Mouse (Mus musculus) kidney, postnatal 36 days (tissue): ENCODE measurements around the gene 4921509C19Rik.
"Not testable (repeated sequence)": the region's sequence is repeated elsewhere in the genome, so short reads cannot be mapped to it uniquely, and the experiment has no call there.

Experiments
- DNase-seq, 2 experiments: peaks; one replicate each; pipeline ENCODE4 v3.0.0; 2021 to 2022; ENCODE audit warnings: mixed read lengths in 2 of 2

The 4921509C19Rik gene

GRCm38 (mm10) chr2:151476053-151476452 is at the start of gene 4921509C19Rik:
Gene 4921509C19Rik, minus strand, starts transcription at chr2:151476153.
- DNase-seq, result not testable (repeated sequence)

- no peak for DNase-seq
These were observed 49.6 kb upstream of the 4921509C19Rik start for GRCm38 (mm10) chr2:151525520-151525919.

- no peak for DNase-seq
These were observed 48.5 kb upstream of the 4921509C19Rik start for GRCm38 (mm10) chr2:151524324-151525041.

- no peak for DNase-seq
These were observed 43.0 kb upstream of the 4921509C19Rik start for GRCm38 (mm10) chr2:151519000-151519399.

- no peak for DNase-seq
These were observed 37.8 kb upstream of the 4921509C19Rik start for GRCm38 (mm10) chr2:151513525-151514285.

- peak; percentile 60 to 79 for DNase-seq
These were observed 36.2 kb upstream of the 4921509C19Rik start for GRCm38 (mm10) chr2:151512199-151512598.

GRCm38 (mm10) chr2:151504226-151504625 is 28.3 kb upstream of the 4921509C19Rik start:
- DNase-seq, result no peak

GRCm38 (mm10) chr2:151500442-151501007 is 24.6 kb upstream of the 4921509C19Rik start:
- DNase-seq, result no peak

GRCm38 (mm10) chr2:151498358-151498757 is 22.4 kb upstream of the 4921509C19Rik start:
- no peak for DNase-seq

- DNase-seq, result peak; percentile 93 to 97
These were observed 18.3 kb upstream of the 4921509C19Rik start, which contains the start of gene Nsfl1c for GRCm38 (mm10) chr2:151494035-151494803. Gene Nsfl1c, plus strand, starts transcription at chr2:151494182.

GRCm38 (mm10) chr2:151486496-151486895 is 10.5 kb upstream of the 4921509C19Rik start:
- no peak for DNase-seq

- DNase-seq, result not testable (repeated sequence)
These were observed 41.0 kb downstream of the 4921509C19Rik start for GRCm38 (mm10) chr2:151434971-151435370.

GRCm38 (mm10) chr2:151434203-151434602 is 41.8 kb downstream of the 4921509C19Rik start:
- DNase-seq, result peak; percentile 2 to 43
